Mouse (Mus musculus): ENCODE measurements around the gene Rrp1. TPM values are rescaled to one million over a fixed set of nuclear protein-coding genes. Genes with fewer than 3 reads are reported as not detected.
"Not testable (repeated sequence)": the region's sequence is repeated elsewhere in the genome, so short reads cannot be mapped to it uniquely, and the experiment has no call there.

The Rrp1 gene
- total RNA-seq, 2 experiments from 2014 or later, result 82.0 to 91.3 TPM

DNA sequence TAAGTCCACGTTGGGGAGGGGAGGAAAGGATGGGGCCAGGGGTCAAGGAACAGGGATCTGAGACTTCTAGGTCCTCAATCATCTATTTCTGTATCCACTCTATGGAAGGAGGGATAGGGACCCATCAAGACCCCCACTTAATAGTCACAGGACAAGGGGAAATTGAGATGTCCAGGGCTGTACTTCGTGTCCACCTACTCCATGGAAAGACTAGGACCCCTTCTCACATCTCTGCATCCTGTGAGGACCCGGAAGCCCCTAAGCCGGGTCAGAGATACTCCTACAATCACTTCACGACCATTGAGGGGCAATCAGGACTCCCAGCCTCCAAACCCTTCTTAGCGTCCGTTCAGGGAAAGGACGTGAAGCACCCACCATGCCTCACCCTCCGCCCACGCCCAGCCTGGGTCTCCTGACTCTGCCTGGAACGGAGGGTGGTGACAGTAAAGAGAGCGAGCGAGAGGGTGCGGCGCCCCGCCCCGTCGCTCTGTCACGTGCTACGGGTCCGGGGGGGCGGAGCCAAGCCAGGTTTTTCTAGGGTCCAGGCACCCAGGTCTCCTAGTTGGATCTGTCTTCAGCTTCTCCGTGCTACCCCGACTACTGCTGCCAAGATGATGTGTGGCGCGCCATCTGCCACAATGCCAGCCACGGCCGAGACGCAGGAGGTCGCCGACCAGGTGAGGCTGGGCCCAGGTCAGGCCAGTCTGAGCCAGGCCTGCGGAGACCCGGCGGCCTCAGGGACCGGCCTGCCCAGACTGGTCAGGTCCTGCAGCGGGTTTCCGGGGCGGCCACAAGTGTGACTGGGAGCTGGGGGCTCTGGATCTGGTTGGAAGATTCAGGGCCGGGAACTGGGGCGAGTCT is 12.6 kb upstream of the Rrp1 start, which contains the start of gene Cstb:
Cstb (plus strand) TSS at position 489 of the 861 bp plus-strand sequence.
- peak; percentile 81 for DNase-seq

GRCm38 (mm10) chr10:78422614-78423013 is 9.8 kb upstream of the Rrp1 start:
- DNase-seq, result no peak

DNA sequence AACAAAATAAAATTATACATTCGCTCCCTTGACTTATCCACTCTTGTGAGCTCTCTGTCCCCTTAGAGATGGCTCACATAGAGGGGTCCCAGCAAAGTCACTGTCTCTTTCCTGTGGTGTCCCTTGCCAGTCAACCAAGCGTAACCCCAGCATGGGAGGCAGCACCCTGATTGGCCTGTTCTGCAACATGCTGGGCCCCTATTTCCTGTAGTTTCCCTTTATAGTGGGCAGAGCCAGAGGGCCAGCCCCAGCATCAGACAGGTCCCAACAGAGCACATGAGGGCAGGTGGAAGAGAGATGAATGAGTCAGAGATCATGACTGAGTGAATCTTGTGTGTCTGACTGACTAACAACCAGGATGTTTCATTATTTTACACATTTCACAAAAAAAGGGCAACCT is 8.1 kb upstream of the Rrp1 start:
- no peak for DNase-seq

DNA sequence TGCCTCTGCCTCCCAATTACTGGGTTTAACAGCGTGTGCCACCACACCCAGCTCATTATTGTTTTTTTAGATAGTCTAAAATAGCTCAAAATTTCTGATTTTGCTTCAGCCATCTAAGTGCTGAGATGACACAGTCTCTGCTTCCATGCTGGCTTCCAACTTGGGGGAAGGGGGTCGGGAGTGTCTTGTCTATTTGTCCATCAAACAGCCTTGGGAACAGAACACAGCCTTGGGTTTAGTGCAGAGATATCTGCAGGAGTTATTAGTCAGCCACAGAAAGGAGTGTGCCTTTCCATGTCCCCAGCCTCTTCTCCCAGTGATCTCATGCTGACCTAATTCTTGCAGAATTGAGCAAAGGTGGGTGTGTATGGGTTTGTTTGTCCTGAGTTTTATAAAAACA is 5.9 kb upstream of the Rrp1 start:
- no peak for DNase-seq

GRCm38 (mm10) chr10:78417888-78418287 is 5.0 kb upstream of the Rrp1 start:
- DNase-seq, result no peak

- DNase-seq, result not testable (repeated sequence)
These were observed 2.1 kb upstream of the Rrp1 start for GRCm38 (mm10) chr10:78414936-78415335.

GRCm38 (mm10) chr10:78413152-78413520 is 293 bp upstream of the Rrp1 start:
- no peak for DNase-seq

GRCm38 (mm10) chr10:78411851-78412250 is 992 bp downstream of the Rrp1 start:
- no peak for DNase-seq

DNA sequence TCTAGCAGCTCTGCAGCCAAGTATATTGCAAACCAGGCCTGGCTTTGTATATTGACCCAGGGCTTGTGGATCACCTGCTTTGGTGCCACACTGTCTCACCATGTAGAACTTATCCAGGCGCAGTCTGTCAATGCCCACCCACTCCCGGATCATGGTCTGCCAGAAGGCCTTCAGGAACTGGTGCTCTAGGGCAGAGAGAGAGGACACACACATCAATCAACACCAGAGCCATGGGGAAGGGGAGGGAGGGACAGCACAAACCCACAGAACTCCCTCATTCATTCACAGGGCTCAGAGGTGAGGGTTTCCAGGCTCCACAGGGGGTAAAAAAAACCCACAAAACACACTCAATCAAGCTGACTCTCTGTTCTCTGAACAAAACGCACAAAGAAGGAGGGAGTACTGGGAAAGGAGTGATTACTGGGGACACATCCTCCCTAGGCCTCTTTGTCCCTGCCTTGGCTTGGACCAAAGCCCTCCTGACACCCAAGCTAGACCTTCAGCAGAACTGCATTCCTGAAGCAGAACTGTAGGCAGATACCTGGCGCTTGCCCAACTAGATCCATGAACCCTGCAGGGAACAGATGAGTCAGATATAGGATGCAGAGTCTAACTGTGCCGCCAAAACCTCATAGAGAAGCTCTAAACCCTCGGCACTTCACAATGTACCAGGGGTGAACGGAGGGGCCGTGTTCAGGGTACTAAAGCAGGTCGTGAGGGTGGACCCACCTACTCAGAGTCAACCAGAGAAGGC is 3.6 kb downstream of the Rrp1 start:
- no peak for DNase-seq

- DNase-seq, result no peak
These were observed 5.7 kb downstream of the Rrp1 start for GRCm38 (mm10) chr10:78407132-78407531.

- DNase-seq, result no peak
These were observed 6.7 kb downstream of the Rrp1 start for GRCm38 (mm10) chr10:78406152-78406551.

GRCm38 (mm10) chr10:78402301-78402922 is 10.4 kb downstream of the Rrp1 start:
- DNase-seq, result no peak

- no peak for DNase-seq
These were observed 11.7 kb downstream of the Rrp1 start for GRCm38 (mm10) chr10:78401127-78401526.

- no peak for DNase-seq
These were observed 13.7 kb downstream of the Rrp1 start for GRCm38 (mm10) chr10:78399090-78399657.

- DNase-seq, result no peak
These were observed 16.3 kb downstream of the Rrp1 start for GRCm38 (mm10) chr10:78396625-78396885.

DNA sequence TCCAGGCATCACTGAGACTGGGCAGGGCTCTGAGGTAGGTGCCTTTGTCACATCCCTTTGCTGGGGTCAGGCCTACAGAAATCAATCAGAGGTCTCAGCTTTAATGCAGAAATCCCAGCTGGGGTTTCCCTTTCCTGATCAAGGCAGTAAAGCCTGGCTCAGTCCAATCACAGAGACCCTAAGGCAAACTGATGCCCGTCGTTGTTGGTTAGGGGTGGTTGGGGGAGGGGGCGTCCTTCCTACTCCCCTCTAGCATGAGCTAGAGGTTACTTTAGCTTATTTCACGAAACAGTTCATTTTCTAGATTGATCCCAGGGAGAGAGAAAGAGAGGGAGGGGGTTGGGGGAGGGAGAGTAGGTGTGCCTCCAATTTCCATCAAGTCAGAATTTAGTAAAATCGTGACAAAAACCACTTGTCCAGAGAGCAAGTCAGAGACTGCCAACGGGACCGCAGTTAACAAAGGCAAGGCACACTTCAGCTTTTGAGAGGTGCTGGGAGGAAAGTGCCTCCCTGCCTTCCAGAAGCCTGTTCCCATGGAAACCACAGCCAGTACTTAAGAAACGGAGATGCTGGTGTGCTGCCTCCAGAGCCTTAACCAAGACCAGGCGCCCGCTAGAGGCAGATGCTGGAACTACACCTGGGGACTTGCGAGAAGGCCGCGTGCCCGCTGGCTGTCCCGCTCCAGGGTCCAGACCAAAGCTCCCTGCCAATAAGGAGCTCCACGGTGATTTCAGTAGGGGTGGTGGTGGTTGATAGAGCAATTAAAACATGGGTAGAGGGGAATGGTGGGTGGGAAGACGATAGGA is 16.8 kb downstream of the Rrp1 start:
- peak; percentile 98 for DNase-seq

GRCm38 (mm10) chr10:78395377-78395776 is 17.5 kb downstream of the Rrp1 start:
- DNase-seq, result no peak

DNA sequence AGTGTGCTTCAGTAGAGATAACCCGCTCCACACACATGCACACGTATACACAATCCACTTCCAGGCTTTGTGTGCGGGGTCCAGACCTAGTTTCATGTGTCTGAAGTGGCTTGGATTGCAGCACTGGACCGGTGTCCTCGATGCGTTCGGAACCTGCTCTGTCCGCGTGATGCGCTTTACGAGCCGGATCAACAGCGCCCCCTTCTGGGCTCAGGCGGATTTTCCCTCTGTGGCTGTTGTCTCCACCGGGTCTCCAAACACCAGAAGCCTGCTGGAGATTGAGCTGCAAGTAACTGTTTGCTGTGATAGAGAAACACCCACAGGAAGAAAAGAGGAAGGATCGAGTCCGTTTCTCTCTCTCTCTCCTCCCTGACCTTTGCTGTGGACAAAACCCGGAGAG is 20.8 kb downstream of the Rrp1 start:
- peak; percentile 88 for DNase-seq

DNA sequence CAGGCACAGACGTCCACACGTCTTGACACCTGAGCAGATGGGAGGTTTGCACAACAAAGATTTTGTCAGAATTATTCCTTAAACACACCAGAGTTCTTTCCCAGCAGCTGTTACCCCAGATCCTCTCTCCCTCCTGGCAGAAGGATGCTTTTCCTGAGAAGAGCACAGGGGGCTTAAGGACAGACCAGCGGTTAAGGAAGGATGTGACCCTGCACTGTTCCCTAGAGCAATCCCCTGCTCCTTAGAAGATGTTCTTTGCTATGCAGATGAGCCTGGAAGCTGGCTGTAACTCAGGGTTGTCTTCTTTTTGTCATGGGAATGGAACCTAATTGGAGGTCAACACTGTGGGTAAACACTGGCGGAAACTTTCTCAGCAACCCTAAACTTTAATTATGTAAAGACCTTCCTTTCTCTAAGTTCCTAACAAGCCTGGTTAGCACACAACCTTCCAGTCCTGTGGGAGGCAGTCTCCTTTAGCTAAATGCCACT is 21.8 kb downstream of the Rrp1 start:
- DNase-seq, result no peak

DNA sequence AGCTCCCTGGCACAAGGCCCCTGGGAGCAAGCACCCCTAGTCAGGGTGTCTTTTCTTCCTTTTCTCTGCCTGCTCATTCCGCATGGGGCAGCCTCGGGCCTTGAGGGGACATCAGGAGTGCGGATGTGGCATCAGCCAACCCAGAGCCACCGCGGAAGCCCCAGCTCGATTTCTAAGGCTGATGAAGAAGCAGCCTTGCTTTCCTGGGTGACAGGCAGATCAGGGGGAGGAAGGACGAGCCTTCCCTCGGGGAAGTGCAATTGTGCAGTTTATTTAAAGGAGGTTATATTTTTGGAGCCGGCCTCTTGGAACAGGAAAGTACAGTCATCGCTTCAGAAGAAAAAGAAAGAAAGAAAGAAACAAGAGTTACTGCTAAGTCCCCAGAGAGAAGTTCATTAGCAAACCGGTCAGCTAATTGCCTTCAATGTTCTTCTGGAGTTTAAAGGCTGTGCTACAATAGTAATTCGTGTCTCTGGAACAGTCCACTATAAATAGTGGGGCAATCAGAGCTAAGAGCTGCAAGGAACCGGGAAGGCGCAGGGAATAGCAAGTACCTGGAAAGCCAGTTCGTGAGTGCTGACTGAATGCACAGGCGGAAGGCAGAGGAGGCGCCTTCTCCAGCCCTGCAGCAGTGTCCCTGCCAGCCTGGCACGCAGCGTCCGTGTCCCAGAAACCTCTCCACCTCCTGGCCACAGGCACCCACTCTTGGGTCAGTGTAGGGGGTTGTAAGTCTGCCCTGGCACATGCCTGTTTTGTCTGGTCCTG is 24.4 kb downstream of the Rrp1 start:
- no peak for DNase-seq

DNA sequence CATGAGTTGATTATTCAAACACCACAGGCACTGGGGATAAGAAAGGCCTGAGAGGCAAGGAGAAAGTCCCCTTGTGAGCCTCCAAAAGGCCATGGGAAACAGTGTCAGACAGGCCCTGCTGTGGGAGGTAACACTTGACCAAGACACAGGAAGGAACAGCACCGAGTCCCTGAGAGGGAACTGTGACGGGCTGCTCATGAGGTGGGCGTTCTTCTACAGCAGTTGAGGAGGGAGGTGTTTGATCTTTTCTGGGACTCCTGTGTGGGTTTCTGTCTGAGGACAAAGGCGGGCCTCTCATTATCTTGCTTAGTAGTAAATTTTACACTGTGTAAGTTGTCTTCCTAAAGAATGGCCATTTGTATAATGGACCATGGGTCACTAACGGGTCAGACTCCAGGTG is 27.3 kb downstream of the Rrp1 start:
- no peak for DNase-seq
